Mouse (Mus musculus) heart, embryonic 11.5 days (tissue): ENCODE measurements around the gene Trank1. TPM values are rescaled to one million over a fixed set of nuclear protein-coding genes. Genes with fewer than 3 reads are reported as not detected.

Source experiments
- ATAC-seq: fragments of 200-750 bp; cut with Nextera tagmentation; replicated peaks from 2 replicates; pipeline ENCODE4 v1.8.0; 2017; ENCODE audit warnings: moderate library complexity; ENCODE audit not compliant: insufficient number of reproducible peaks, low FRiP score, low TSS enrichment
- H3K27ac ChIP-seq: fragments of 300-500 bp; sonication (generic); 2 replicates; pipeline ENCODE4 v1.5.1; 2014; ENCODE audit warnings: mild to moderate bottlenecking, low read depth, low read length
- H3K27me3 ChIP-seq: fragments of 300-500 bp; sonication (generic); 2 replicates; pipeline ENCODE4 v1.6.1; 2014; ENCODE audit warnings: mild to moderate bottlenecking, low read length, mixed read lengths; ENCODE audit not compliant: control insufficient read depth, insufficient read depth
- H3K36me3 ChIP-seq: fragments of 300-500 bp; sonication (generic); 2 replicates; pipeline ENCODE4 v1.6.1; 2014; ENCODE audit warnings: mild to moderate bottlenecking, low read length, moderate library complexity, mixed read lengths; ENCODE audit not compliant: control insufficient read depth, insufficient read depth
- H3K4me1 ChIP-seq: fragments of 300-500 bp; sonication (generic); 2 replicates; pipeline ENCODE4 v1.6.1; 2014; ENCODE audit warnings: low read length; ENCODE audit not compliant: control insufficient read depth, insufficient read depth
- H3K4me2 ChIP-seq: fragments of 300-500 bp; sonication (generic); 2 replicates; pipeline ENCODE4 v1.6.1; 2014; ENCODE audit warnings: mild to moderate bottlenecking, moderate library complexity
- H3K4me3 ChIP-seq: fragments of 300-500 bp; sonication (generic); 2 replicates; pipeline ENCODE4 v1.5.1; 2014; ENCODE audit warnings: low read depth, low read length
- H3K9ac ChIP-seq: fragments of 300-500 bp; sonication (generic); 2 replicates; pipeline ENCODE4 v1.6.1; 2014; ENCODE audit warnings: mild to moderate bottlenecking, low read depth, low read length, moderate library complexity
- H3K9me3 ChIP-seq: fragments of 300-500 bp; sonication (generic); replicated peaks from 2 replicates; pipeline ENCODE4 v1.6.1; 2016; ENCODE audit warnings: low read length; ENCODE audit not compliant: control insufficient read depth
- WGBS: fragments of 180-500 bp; shearing (Covaris S2); extraction: QIAGEN DNeasy Blood & Tissue Kit; methylation state at CpG from one replicate; pipeline ENCODE4 v1.1.7; 2014; ENCODE audit not compliant: insufficient replicate concordance; 5-methylcytosine and 5-hydroxymethylcytosine counted together
- polyA plus RNA-seq: library from polyadenylated mRNA; unstranded; fragments of >200 nt; fragmentation: Nextera tagmentation; extraction: Ambion mirVana; gene quantifications from 2 replicates; pipeline ENCODE4 v1.2.1, GENCODE M21; 2014

Gene Trank1
- polyA plus RNA-seq, 1 experiment from 2014 or later: 0.11 TPM

DNA sequence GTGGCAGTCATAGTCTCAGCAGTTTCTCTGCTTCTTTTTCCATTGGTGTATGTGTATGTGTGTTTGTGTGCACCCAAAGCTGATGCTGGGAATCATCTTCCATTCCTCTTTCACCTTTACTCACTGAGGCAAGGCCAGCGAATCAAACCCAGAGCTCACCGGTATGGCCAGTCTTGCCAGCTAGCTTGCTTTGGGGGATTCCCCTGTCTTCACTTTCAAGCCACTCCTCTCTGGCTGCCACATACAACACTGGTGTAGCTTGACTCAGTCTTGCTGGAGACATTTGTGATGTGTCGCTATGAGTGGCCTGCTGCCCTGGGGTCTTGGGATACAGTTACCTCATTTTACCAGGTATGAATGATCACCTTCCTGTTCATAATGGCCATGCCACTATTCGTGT, 76.0 kb downstream of the Trank1 start:
- H3K27ac ChIP-seq: no peak overlapping the region
- H3K4me2 ChIP-seq: no peak overlapping the region
- WGBS: 78% methylated on average over 4 of the region's 4 CpGs
- no peaks in the 10 kb centered on the region for H3K27me3 ChIP-seq
- no peak for ATAC-seq
- H3K9ac ChIP-seq: no peak overlapping the region
- no peaks in the 10 kb centered on the region for H3K36me3 ChIP-seq
- no peaks in the 10 kb centered on the region for H3K4me1 ChIP-seq
- no peaks in the 10 kb centered on the region for H3K9me3 ChIP-seq
- H3K4me3 ChIP-seq: no peak overlapping the region

GRCm38 (mm10) chr9:111390016-111390415, 78.5 kb downstream of the Trank1 start:
- H3K36me3 ChIP-seq: no peaks in the 10 kb centered on the region
- 85% methylated on average over 9 of the region's 9 CpGs for WGBS
- H3K4me3 ChIP-seq: no peak overlapping the region
- no peaks in the 10 kb centered on the region for H3K27me3 ChIP-seq
- no peak overlapping the region for H3K9ac ChIP-seq
- H3K27ac ChIP-seq: no peak overlapping the region
- H3K9me3 ChIP-seq: no peaks in the 10 kb centered on the region
- no peak overlapping the region for H3K4me2 ChIP-seq
- H3K4me1 ChIP-seq: no peaks in the 10 kb centered on the region
- no peak for ATAC-seq

GRCm38 (mm10) chr9:111391036-111391435, 79.5 kb downstream of the Trank1 start:
- no peak overlapping the region for H3K4me2 ChIP-seq
- no peaks in the 10 kb centered on the region for H3K36me3 ChIP-seq
- no peak overlapping the region for H3K27ac ChIP-seq
- WGBS: 80% methylated on average over 8 of the region's 8 CpGs
- H3K9me3 ChIP-seq: no peaks in the 10 kb centered on the region
- ATAC-seq: no peak
- H3K4me3 ChIP-seq: no peak overlapping the region
- H3K27me3 ChIP-seq: no peaks in the 10 kb centered on the region
- no peak overlapping the region for H3K9ac ChIP-seq
- no peaks in the 10 kb centered on the region for H3K4me1 ChIP-seq

- 77% methylated on average over 18 of the region's 18 CpGs for WGBS
- no peaks in the 10 kb centered on the region for H3K4me1 ChIP-seq
Measured at GRCm38 (mm10) chr9:111391926-111392442, 80.4 kb downstream of the Trank1 start.

DNA sequence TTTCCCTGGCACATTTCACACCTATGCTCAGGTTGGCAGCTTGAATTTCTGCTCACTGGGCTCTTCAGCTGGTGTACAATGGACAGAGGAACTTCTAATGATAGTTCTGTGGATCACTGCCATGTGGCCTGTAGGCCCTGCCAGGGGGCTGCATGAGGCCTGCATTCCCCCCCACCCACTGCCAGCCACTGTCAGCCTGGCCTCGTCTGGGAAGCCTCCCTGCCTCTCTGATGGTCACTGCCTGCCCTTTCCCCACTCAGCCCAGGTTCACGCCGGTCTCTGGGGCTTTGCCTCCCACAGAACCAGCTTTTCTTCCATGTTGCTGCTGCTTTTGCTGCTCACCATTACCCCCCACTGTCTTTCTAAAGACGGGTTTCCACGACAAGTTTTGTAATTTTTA, 83.7 kb downstream of the Trank1 start:
- Histone ChIP-seq H3K27ac (no peak overlapping the region), H3K9ac (no peak overlapping the region), H3K4me1 (no peaks in the 10 kb centered on the region), H3K9me3 (no peaks in the 10 kb centered on the region), H3K4me2 (no peak overlapping the region), H3K27me3 (no peaks in the 10 kb centered on the region), H3K4me3 (no peak overlapping the region), H3K36me3 (no peaks in the 10 kb centered on the region)
- no peak for ATAC-seq
- 72% methylated on average over 5 of the region's 5 CpGs for WGBS

More at GRCm38 (mm10) chr9:111391926-111392442, 80.4 kb downstream of the Trank1 start:
- H3K36me3 ChIP-seq: no peaks in the 10 kb centered on the region
- no peak overlapping the region for H3K4me2 ChIP-seq
- no peaks in the 10 kb centered on the region for H3K27me3 ChIP-seq
- no peak overlapping the region for H3K4me3 ChIP-seq
- H3K27ac ChIP-seq: no peak overlapping the region
- no peak for ATAC-seq
- no peak overlapping the region for H3K9ac ChIP-seq
- no peaks in the 10 kb centered on the region for H3K9me3 ChIP-seq

DNA sequence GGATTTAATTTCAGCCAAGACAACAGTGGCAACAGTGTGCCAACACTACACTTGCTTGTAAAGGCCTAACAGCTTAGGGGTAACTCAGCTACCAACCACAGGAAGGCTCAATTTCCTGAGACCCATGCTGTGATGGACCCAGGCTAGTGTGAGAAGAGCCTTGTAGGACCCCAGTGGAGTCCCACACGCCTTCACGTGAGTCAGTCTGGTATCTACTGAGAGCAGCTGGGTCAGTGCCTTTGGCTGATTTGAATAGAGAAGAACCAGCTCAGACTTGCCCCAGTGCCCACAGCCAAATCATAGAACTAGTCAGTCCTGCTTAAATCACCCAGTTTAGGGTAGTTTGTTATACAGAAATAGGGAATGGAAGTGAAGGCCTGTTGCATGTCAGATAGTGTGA, 86.5 kb downstream of the Trank1 start:
- no peaks in the 10 kb centered on the region for H3K27me3 ChIP-seq
- no peaks in the 10 kb centered on the region for H3K9me3 ChIP-seq
- no peak overlapping the region for H3K27ac ChIP-seq
- no peaks in the 10 kb centered on the region for H3K36me3 ChIP-seq
- H3K9ac ChIP-seq: no peak overlapping the region
- H3K4me1 ChIP-seq: no peaks in the 10 kb centered on the region
- no peak for ATAC-seq
- no peak overlapping the region for H3K4me3 ChIP-seq
- 73% methylated on average over 2 of the region's 2 CpGs for WGBS
- no peak overlapping the region for H3K4me2 ChIP-seq

GRCm38 (mm10) chr9:111400089-111400488, 88.5 kb downstream of the Trank1 start:
- H3K9ac ChIP-seq: no peak overlapping the region
- no peaks in the 10 kb centered on the region for H3K27me3 ChIP-seq
- 77% methylated on average over 4 of the region's 4 CpGs for WGBS
- no peak overlapping the region for H3K27ac ChIP-seq
- H3K4me2 ChIP-seq: no peak overlapping the region
- H3K9me3 ChIP-seq: no peaks in the 10 kb centered on the region
- H3K4me3 ChIP-seq: no peak overlapping the region
- H3K36me3 ChIP-seq: no peaks in the 10 kb centered on the region
- no peak for ATAC-seq
- no peaks in the 10 kb centered on the region for H3K4me1 ChIP-seq

DNA sequence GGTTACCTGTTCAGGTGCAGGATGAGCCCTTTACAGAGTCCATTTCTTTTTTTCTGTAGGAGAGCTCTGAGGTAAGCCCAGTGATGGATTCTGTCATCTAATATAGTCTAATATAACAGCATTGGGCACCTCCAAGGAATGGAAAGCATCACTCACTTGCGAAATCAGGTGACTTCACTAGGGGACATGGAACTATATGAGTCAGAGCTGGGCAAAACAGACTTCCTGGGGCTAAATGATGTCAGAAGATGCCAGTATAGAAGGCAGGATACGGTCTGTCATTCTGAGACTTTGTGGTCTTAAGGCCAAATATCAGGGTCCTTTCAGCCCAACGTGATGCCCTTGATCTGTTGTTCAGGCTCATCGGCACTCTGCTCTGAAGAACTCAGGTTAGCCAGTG, 91.6 kb downstream of the Trank1 start:
- Histone ChIP-seq H3K9ac (no peak overlapping the region), H3K27ac (no peak overlapping the region), H3K9me3 (no peaks in the 10 kb centered on the region), H3K4me1 (no peaks in the 10 kb centered on the region), H3K4me2 (no peak overlapping the region), H3K36me3 (no peaks in the 10 kb centered on the region), H3K27me3 (no peaks in the 10 kb centered on the region), H3K4me3 (no peak overlapping the region)
- ATAC-seq: no peak
- 84% methylated on average over 4 of the region's 4 CpGs for whole genome bisulfite sequencing

- no peak for ATAC-seq
- no peak overlapping the region for H3K9ac ChIP-seq
- H3K36me3 ChIP-seq: no peaks in the 10 kb centered on the region
- H3K9me3 ChIP-seq: no peaks in the 10 kb centered on the region
- H3K4me1 ChIP-seq: no peaks in the 10 kb centered on the region
- H3K4me3 ChIP-seq: no peak overlapping the region
- no peak overlapping the region for H3K4me2 ChIP-seq
- WGBS: 76% methylated on average over 12 of the region's 12 CpGs
- H3K27ac ChIP-seq: no peak overlapping the region
- H3K27me3 ChIP-seq: no peaks in the 10 kb centered on the region
Measured at GRCm38 (mm10) chr9:111404346-111405079, 93.0 kb downstream of the Trank1 start.
